Mouse (Mus musculus) E14TG2a.4 (cell line): ENCODE data around the gene Lcn9.

ENCODE experiments used
- CTCF ChIP-seq: conservative IDR thresholded peaks from 2 replicates; pipeline ENCODE4 v1.5.1; 2014; ENCODE audit warnings: low read length
- POU5F1 ChIP-seq: IDR thresholded peaks from 2 replicates; pipeline ENCODE4 v1.6.1; 2014; ENCODE audit warnings: low read length, borderline replicate concordance

- no peak for TF ChIP-seq CTCF
- no peak for TF ChIP-seq POU5F1
These were observed 47.0 kb upstream of the Lcn9 start for GRCm38 (mm10) chr2:25775991-25776390.
